Mouse (Mus musculus) cerebellum, adult 11 months (tissue): ENCODE results near the gene Smim6.

Experiments used
- DNase-seq: peaks from one replicate; pipeline ENCODE4 v3.0.0; 2022

The Smim6 gene

GRCm38 (mm10) chr11:115901338-115902161 is 10.3 kb upstream of the Smim6 start:
- DNase-seq = no peak

GRCm38 (mm10) chr11:115902177-115902576 is 9.6 kb upstream of the Smim6 start:
- no peak for DNase-seq

- DNase-seq = no peak
These were observed 9.0 kb upstream of the Smim6 start for GRCm38 (mm10) chr11:115902831-115903230.

GRCm38 (mm10) chr11:115903384-115904230 is 8.2 kb upstream of the Smim6 start:
- DNase-seq = no peak

GRCm38 (mm10) chr11:115904231-115904955 is 7.4 kb upstream of the Smim6 start:
- DNase-seq = no peak

GRCm38 (mm10) chr11:115904956-115905790 is 6.6 kb upstream of the Smim6 start:
- no peak for DNase-seq

GRCm38 (mm10) chr11:115906116-115906515 is 5.7 kb upstream of the Smim6 start:
- DNase-seq = no peak

GRCm38 (mm10) chr11:115906521-115906920 is 5.3 kb upstream of the Smim6 start:
- no peak for DNase-seq

GRCm38 (mm10) chr11:115911134-115911561 is 669 bp upstream of the Smim6 start:
- no peak for DNase-seq

GRCm38 (mm10) chr11:115916579-115916978 is 4.8 kb downstream of the Smim6 start:
- DNase-seq = no peak

GRCm38 (mm10) chr11:115918637-115919036 is 6.8 kb downstream of the Smim6 start:
- DNase-seq = no peak

GRCm38 (mm10) chr11:115919073-115919472 is 7.3 kb downstream of the Smim6 start:
- no peak for DNase-seq

- DNase-seq = peak; percentile 27
These were observed 8.4 kb downstream of the Smim6 start for GRCm38 (mm10) chr11:115920110-115920818.

GRCm38 (mm10) chr11:115921986-115922385 is 10.2 kb downstream of the Smim6 start:
- DNase-seq = no peak

GRCm38 (mm10) chr11:115929031-115929430 is 17.2 kb downstream of the Smim6 start:
- no peak for DNase-seq

- DNase-seq = no peak
These were observed 18.0 kb downstream of the Smim6 start for GRCm38 (mm10) chr11:115929818-115930217.

GRCm38 (mm10) chr11:115931235-115931634 is 19.4 kb downstream of the Smim6 start:
- DNase-seq = no peak

- DNase-seq = peak; percentile 95
These were observed 21.4 kb downstream of the Smim6 start, which contains the start of the genes Sap30bp and Recql5 for GRCm38 (mm10) chr11:115933108-115933746. TSS of gene Sap30bp (plus strand) at chr11:115933282. TSS of gene Recql5 (minus strand) at chr11:115933477.

GRCm38 (mm10) chr11:115933747-115934110 is 21.9 kb downstream of the Smim6 start:
- DNase-seq = no peak

- peak; percentile 62 for DNase-seq
These were observed 28.0 kb downstream of the Smim6 start for GRCm38 (mm10) chr11:115939690-115940329.
